Mouse (Mus musculus) hindbrain, embryonic 10.5 days (tissue): ENCODE data around the gene E130309D02Rik. TPM values are rescaled to one million over a fixed set of nuclear protein-coding genes. Genes with fewer than 3 reads are reported as not detected.
A peak's percentile ranks its signal among the peaks of the same experiment; 100 is the strongest.

Experiments used
- DNase-seq: peaks from one replicate; pipeline ENCODE4 v3.0.0-alpha.2; 2017; ENCODE audit warnings: low spot score
- H3K27ac ChIP-seq: fragments of 300-500 bp; sonication (generic); 2 replicates; pipeline ENCODE4 v1.5.1; 2016; ENCODE audit warnings: mild to moderate bottlenecking, moderate library complexity
- H3K27me3 ChIP-seq: fragments of 300-500 bp; sonication (generic); 2 replicates; pipeline ENCODE4 v1.6.1; 2016; ENCODE audit warnings: mild to moderate bottlenecking; ENCODE audit not compliant: poor library complexity, insufficient read depth, severe bottlenecking
- H3K36me3 ChIP-seq: fragments of 300-500 bp; sonication (generic); 2 replicates; pipeline ENCODE4 v1.6.1; 2016; ENCODE audit warnings: mild to moderate bottlenecking, moderate library complexity
- H3K4me1 ChIP-seq: fragments of 300-500 bp; sonication (generic); replicated peaks from 2 replicates; pipeline ENCODE4 v1.6.1; 2016; ENCODE audit warnings: mild to moderate bottlenecking
- H3K4me3 ChIP-seq: fragments of 300-500 bp; sonication (generic); 2 replicates; pipeline ENCODE4 v1.5.1; 2016; ENCODE audit warnings: mild to moderate bottlenecking, moderate library complexity
- H3K9me3 ChIP-seq: fragments of 300-500 bp; sonication (generic); 2 replicates; pipeline ENCODE4 v1.6.1; 2016; ENCODE audit warnings: mild to moderate bottlenecking, moderate library complexity
- WGBS: fragments of 180-500 bp; shearing (Covaris S2); methylation state at CpG from one replicate; pipeline ENCODE4 v1.1.7; 2016; 5-methylcytosine and 5-hydroxymethylcytosine counted together
- polyA plus RNA-seq: library from polyadenylated mRNA; unstranded; fragments of >200 nt; fragmentation: Nextera tagmentation; extraction: Ambion mirVana; gene quantifications from 2 replicates; pipeline ENCODE4 v1.2.1, GENCODE M21; 2016

Gene E130309D02Rik
- polyA plus RNA-seq, 1 experiment from 2014 or later, result 65.3 TPM

- Histone ChIP-seq H3K4me1 (no peaks in the 10 kb centered on the region), H3K4me3 (no peak overlapping the region), H3K27me3 (peaks cover 6% of the 10 kb centered on the region), H3K9me3 (0 out of 2 replicates have a peak, but pooled peaks cover 4% of the 10 kb centered on the region), H3K36me3 (peaks cover 77% of the 10 kb centered on the region), H3K27ac (no peak overlapping the region)
- 93% methylated on average over 4 of the region's 4 CpGs for WGBS
- DNase-seq, result peak; percentile 63
Observed at GRCm38 (mm10) chr5:143299686-143300085, 15.5 kb downstream of the E130309D02Rik start.

GRCm38 (mm10) chr5:143298391-143298790, 16.8 kb downstream of the E130309D02Rik start:
- Histone ChIP-seq H3K4me3 (no peak overlapping the region), H3K4me1 (peaks cover 6% of the 10 kb centered on the region), H3K9me3 (0 out of 2 replicates have a peak, but pooled peaks cover 4% of the 10 kb centered on the region), H3K27me3 (peaks cover 19% of the 10 kb centered on the region), H3K36me3 (peaks cover 67% of the 10 kb centered on the region), H3K27ac (no peak overlapping the region)
- 92% methylated on average over 7 of the region's 7 CpGs for WGBS
- DNase-seq, result no peak

- Histone ChIP-seq H3K27me3 (peaks cover 23% of the 10 kb centered on the region), H3K4me3 (no peak overlapping the region), H3K36me3 (peaks cover 63% of the 10 kb centered on the region), H3K9me3 (0 out of 2 replicates have a peak, but pooled peaks cover 4% of the 10 kb centered on the region), H3K4me1 (peaks cover 10% of the 10 kb centered on the region), H3K27ac (no peak overlapping the region)
- no peak for DNase-seq
- 93% methylated on average over 9 of the region's 9 CpGs for WGBS
Observed at GRCm38 (mm10) chr5:143297986-143298385, 17.2 kb downstream of the E130309D02Rik start.

GRCm38 (mm10) chr5:143295330-143295729, 19.8 kb downstream of the E130309D02Rik start:
- no peak overlapping the region for H3K4me3 ChIP-seq
- 0 out of 2 replicates have a peak, but pooled peaks cover 4% of the 10 kb centered on the region for H3K9me3 ChIP-seq
- H3K36me3 ChIP-seq, result peaks cover 37% of the 10 kb centered on the region
- DNase-seq, result no peak
- no peak overlapping the region for H3K27ac ChIP-seq
- H3K27me3 ChIP-seq, result peaks cover 50% of the 10 kb centered on the region
- WGBS, result 94% methylated on average over 2 of the region's 2 CpGs
- H3K4me1 ChIP-seq, result peaks cover 15% of the 10 kb centered on the region

GRCm38 (mm10) chr5:143294862-143295261, 20.3 kb downstream of the E130309D02Rik start:
- H3K36me3 ChIP-seq, result peaks cover 32% of the 10 kb centered on the region
- no peak overlapping the region for H3K27ac ChIP-seq
- DNase-seq, result no peak
- H3K9me3 ChIP-seq, result no peaks in the 10 kb centered on the region
- H3K27me3 ChIP-seq, result peaks cover 54% of the 10 kb centered on the region
- peaks cover 15% of the 10 kb centered on the region for H3K4me1 ChIP-seq
- H3K4me3 ChIP-seq, result no peak overlapping the region
- WGBS, result 97% methylated on average over 3 of the region's 3 CpGs

GRCm38 (mm10) chr5:143293404-143293803, 21.8 kb downstream of the E130309D02Rik start, which contains the start of gene Zfp853:
TSS of gene Zfp853 (minus strand) at chr5:143293623.
- DNase-seq, result no peak
- 5% methylated on average over 38 of the region's 38 CpGs for WGBS

GRCm38 (mm10) chr5:143292879-143293278, 22.3 kb downstream of the E130309D02Rik start:
- 4% methylated on average over 19 of the region's 19 CpGs for WGBS
- H3K36me3 ChIP-seq, result peaks cover 16% of the 10 kb centered on the region
- 0 out of 2 replicates have a peak overlapping the region, but pooled peaks have one; percentile 42 for H3K27ac ChIP-seq
- DNase-seq, result no peak
- H3K9me3 ChIP-seq, result no peaks in the 10 kb centered on the region
- H3K4me1 ChIP-seq, result peaks cover 26% of the 10 kb centered on the region
- peak overlapping the region; percentile 51 for H3K4me3 ChIP-seq
- peaks cover 74% of the 10 kb centered on the region for H3K27me3 ChIP-seq

More at GRCm38 (mm10) chr5:143293404-143293803, 21.8 kb downstream of the E130309D02Rik start, which contains the start of gene Zfp853:
- Histone ChIP-seq H3K27me3 (peaks cover 69% of the 10 kb centered on the region), H3K9me3 (no peaks in the 10 kb centered on the region), H3K4me3 (peak within 1 kb of the TSS; percentile 51), H3K27ac (peak within 1 kb of the TSS; percentile 42; the same call in 1 of the 2 replicates), H3K4me1 (peaks cover 21% of the 10 kb centered on the region), H3K36me3 (peaks cover 21% of the 10 kb centered on the region)

GRCm38 (mm10) chr5:143289299-143289698, 25.9 kb downstream of the E130309D02Rik start:
- Histone ChIP-seq H3K9me3 (no peaks in the 10 kb centered on the region), H3K4me3 (no peak overlapping the region), H3K4me1 (peaks cover 32% of the 10 kb centered on the region), H3K36me3 (peaks cover 4% of the 10 kb centered on the region; the same call in 1 of the 2 replicates), H3K27ac (no peak overlapping the region), H3K27me3 (peaks cover 100% of the 10 kb centered on the region)
- 71% methylated on average over 9 of the region's 9 CpGs for WGBS
- DNase-seq, result no peak

- no peak for DNase-seq
- Histone ChIP-seq H3K27ac (peak overlapping the region; percentile 2; the same call in 1 of the 2 replicates), H3K9me3 (no peaks in the 10 kb centered on the region)
Observed at GRCm38 (mm10) chr5:143288378-143288911, 26.7 kb downstream of the E130309D02Rik start.

GRCm38 (mm10) chr5:143287774-143288328, 27.3 kb downstream of the E130309D02Rik start:
- 1% methylated on average over 48 of the region's 48 CpGs for WGBS
- H3K9me3 ChIP-seq, result no peaks in the 10 kb centered on the region
- H3K27ac ChIP-seq, result peak overlapping the region; percentile 2; the same call in 1 of the 2 replicates
- peak; percentile 41 for DNase-seq
- H3K36me3 ChIP-seq, result 0 out of 2 replicates have a peak, but pooled peaks cover 4% of the 10 kb centered on the region
- peak overlapping the region; percentile 49 for H3K4me3 ChIP-seq
- peaks cover 21% of the 10 kb centered on the region for H3K4me1 ChIP-seq
- H3K27me3 ChIP-seq, result peaks cover 88% of the 10 kb centered on the region

More at GRCm38 (mm10) chr5:143288378-143288911, 26.7 kb downstream of the E130309D02Rik start:
- H3K4me3 ChIP-seq, result peak overlapping the region; percentile 49
- H3K27me3 ChIP-seq, result peaks cover 94% of the 10 kb centered on the region
- WGBS, result 10% methylated on average over 9 of the region's 9 CpGs
- peaks cover 27% of the 10 kb centered on the region for H3K4me1 ChIP-seq
- peaks cover 4% of the 10 kb centered on the region; the same call in 1 of the 2 replicates for H3K36me3 ChIP-seq

GRCm38 (mm10) chr5:143284762-143285161, 30.4 kb downstream of the E130309D02Rik start:
- Histone ChIP-seq H3K36me3 (0 out of 2 replicates have a peak, but pooled peaks cover 4% of the 10 kb centered on the region), H3K4me3 (no peak overlapping the region), H3K9me3 (no peaks in the 10 kb centered on the region), H3K4me1 (peaks cover 17% of the 10 kb centered on the region), H3K27ac (no peak overlapping the region), H3K27me3 (peaks cover 61% of the 10 kb centered on the region)
- 38% methylated on average over 6 of the region's 6 CpGs for WGBS
- DNase-seq, result no peak

GRCm38 (mm10) chr5:143279247-143279646, 35.9 kb downstream of the E130309D02Rik start:
- peaks cover 31% of the 10 kb centered on the region for H3K27me3 ChIP-seq
- H3K4me1 ChIP-seq, result no peaks in the 10 kb centered on the region
- no peaks in the 10 kb centered on the region for H3K9me3 ChIP-seq
- WGBS, result 45% methylated on average over 10 of the region's 10 CpGs
- no peak overlapping the region for H3K27ac ChIP-seq
- H3K4me3 ChIP-seq, result no peak overlapping the region
- H3K36me3 ChIP-seq, result no peaks in the 10 kb centered on the region
- DNase-seq, result no peak

GRCm38 (mm10) chr5:143275761-143276160, 39.4 kb downstream of the E130309D02Rik start:
- H3K4me3 ChIP-seq, result no peak overlapping the region
- peaks cover 28% of the 10 kb centered on the region for H3K27me3 ChIP-seq
- H3K27ac ChIP-seq, result no peak overlapping the region
- no peaks in the 10 kb centered on the region for H3K36me3 ChIP-seq
- DNase-seq, result no peak
- H3K4me1 ChIP-seq, result peaks cover 6% of the 10 kb centered on the region
- 61% methylated on average over 5 of the region's 5 CpGs for WGBS
- no peaks in the 10 kb centered on the region for H3K9me3 ChIP-seq
